Mouse (Mus musculus) thymus, adult 2 months (tissue): ENCODE results near the gene Myocos. TPM values are rescaled to one million over a fixed set of nuclear protein-coding genes. Genes with fewer than 3 reads are reported as not detected.
A peak's percentile ranks its signal among the peaks of the same experiment; 100 is the strongest.

Experiments used
- DNase-seq: peaks from one replicate; pipeline ENCODE4 v3.0.0; 2021
- H3K27ac ChIP-seq: fragments of 200-500 bp; 2 replicates; pipeline ENCODE4 v1.5.1; 2012; ENCODE audit warnings: low read length, control low read depth; ENCODE audit not compliant: control insufficient read depth, insufficient read depth
- H3K27me3 ChIP-seq: fragments of 200-500 bp; 2 replicates; pipeline ENCODE4 v1.6.1; 2012; ENCODE audit warnings: mild to moderate bottlenecking, low read length, moderate library complexity, mixed read lengths; ENCODE audit not compliant: control insufficient read depth, insufficient read depth
- H3K36me3 ChIP-seq: fragments of 200-500 bp; 2 replicates; pipeline ENCODE4 v1.6.1; 2012; ENCODE audit warnings: mild to moderate bottlenecking, low read length, moderate library complexity; ENCODE audit not compliant: control insufficient read depth, insufficient read depth
- H3K4me1 ChIP-seq: fragments of 200-500 bp; replicated peaks from 2 replicates; pipeline ENCODE4 v1.6.1; 2012; ENCODE audit warnings: low read length; ENCODE audit not compliant: control insufficient read depth, insufficient read depth
- H3K4me3 ChIP-seq: fragments of 200-500 bp; 2 replicates; pipeline ENCODE4 v1.5.1; 2012; ENCODE audit warnings: mild to moderate bottlenecking, low read length, control low read depth, moderate library complexity; ENCODE audit not compliant: control insufficient read depth, insufficient read depth
- CTCF ChIP-seq: fragments of 200-500 bp; IDR thresholded peaks from 2 replicates; pipeline ENCODE4 v1.5.1; 2012; ENCODE audit warnings: mild to moderate bottlenecking, control low read depth, low read length, moderate library complexity, borderline replicate concordance; ENCODE audit not compliant: control insufficient read depth, poor library complexity, insufficient read depth; ENCODE audit errors: extremely low read depth
- POLR2A ChIP-seq: fragments of 200-500 bp; IDR thresholded peaks from 2 replicates; pipeline ENCODE4 v1.6.1; 2012; ENCODE audit warnings: mild to moderate bottlenecking, low read length, control low read depth, moderate library complexity; ENCODE audit not compliant: control insufficient read depth, poor library complexity, insufficient read depth; ENCODE audit errors: extremely low read depth
- WGBS: fragments of 180-500 bp; shearing (Covaris S2); methylation state at CpG from one replicate; pipeline ENCODE4 v1.1.7; 2018; 5-methylcytosine and 5-hydroxymethylcytosine counted together
- polyA plus RNA-seq: library from polyadenylated mRNA; depleted of rRNA; stranded (reverse); fragments of >200 nt; gene quantifications from 2 replicates; pipeline ENCODE4 v1.2.3, GENCODE M21; 2012

The Myocos gene
- polyA plus RNA-seq, 1 experiment: 0.19 TPM

DNA sequence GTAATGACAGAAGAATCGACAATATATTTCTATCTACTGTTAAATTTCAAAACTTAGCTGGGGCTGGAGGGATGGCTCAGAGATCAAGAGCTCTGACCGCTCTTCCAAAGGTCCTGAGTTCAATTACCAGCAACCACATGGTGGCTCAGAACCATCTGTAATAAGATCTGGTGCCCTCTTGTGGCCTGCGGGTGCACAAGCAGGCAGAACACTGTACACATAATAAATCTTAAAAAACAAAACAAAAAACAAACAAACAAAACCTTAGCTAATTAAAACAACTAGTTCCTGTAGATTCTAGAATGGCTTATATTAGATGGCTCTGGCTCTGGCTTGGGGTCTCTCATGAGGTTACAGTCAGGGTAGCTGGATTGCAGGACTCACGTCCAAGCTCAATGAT, 37.5 kb downstream of the Myocos start:
- H3K36me3 ChIP-seq: no peaks in the 10 kb centered on the region
- TF ChIP-seq CTCF (no peak), POLR2A (no peak)
- H3K27ac ChIP-seq: no peak overlapping the region
- H3K4me3 ChIP-seq: no peak overlapping the region
- H3K4me1 ChIP-seq: 0 out of 2 replicates have a peak, but pooled peaks cover 2% of the 10 kb centered on the region
- DNase-seq: peak; percentile 16
- WGBS: 77% methylated on average over 4 of the region's 4 CpGs
- H3K27me3 ChIP-seq: no peaks in the 10 kb centered on the region

DNA sequence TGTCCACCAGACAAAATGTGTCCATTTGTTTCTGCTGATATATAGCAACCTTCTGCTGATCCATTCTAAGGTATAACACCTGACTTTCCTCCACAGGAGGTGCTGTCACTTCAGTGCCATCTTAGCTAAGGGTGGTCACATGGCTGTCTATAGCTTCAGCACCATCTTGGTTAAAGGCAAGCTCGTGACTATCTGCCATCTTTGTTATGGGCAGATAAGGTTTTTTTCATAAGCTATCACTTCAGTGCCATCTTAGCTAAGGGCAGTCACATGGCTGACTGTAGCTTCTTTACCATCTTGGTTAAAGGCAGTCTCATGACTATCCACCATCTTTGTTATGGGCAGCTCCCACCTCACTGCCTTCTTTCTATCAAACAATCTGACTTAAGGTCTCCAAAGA, 42.5 kb downstream of the Myocos start:
- Histone ChIP-seq H3K4me3 (no peak overlapping the region), H3K36me3 (no peaks in the 10 kb centered on the region), H3K27ac (no peak overlapping the region), H3K27me3 (no peaks in the 10 kb centered on the region), H3K4me1 (no peaks in the 10 kb centered on the region)
- DNase-seq: no peak
- TF ChIP-seq POLR2A (no peak), CTCF (no peak)
- WGBS: 91% methylated on average over 1 of the region's 1 CpGs

DNA sequence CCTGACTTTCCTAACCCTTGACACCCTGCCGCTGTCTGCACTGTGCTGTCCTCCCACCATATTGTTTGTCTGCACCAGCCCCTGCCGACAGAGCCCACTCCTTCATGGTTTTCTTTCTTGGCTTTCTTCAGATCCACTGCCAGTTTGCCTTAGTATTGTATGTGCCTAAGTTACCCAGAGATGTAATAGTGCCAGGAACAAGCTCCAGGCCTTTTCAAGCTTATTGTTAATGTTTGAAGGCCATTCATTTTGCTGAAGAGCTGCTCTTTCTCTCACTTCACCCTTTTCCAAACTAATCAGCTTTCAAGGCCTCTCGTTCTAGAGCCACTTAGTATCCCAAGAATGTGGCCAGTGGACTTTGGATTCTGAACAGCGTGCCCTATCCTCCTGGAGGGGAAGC, 46.8 kb downstream of the Myocos start:
- Histone ChIP-seq H3K27me3 (no peaks in the 10 kb centered on the region), H3K36me3 (no peaks in the 10 kb centered on the region), H3K4me1 (no peaks in the 10 kb centered on the region), H3K27ac (no peak overlapping the region), H3K4me3 (no peak overlapping the region)
- 94% methylated on average over 4 of the region's 4 CpGs for WGBS
- no peak for DNase-seq
- TF ChIP-seq POLR2A (no peak), CTCF (no peak)

DNA sequence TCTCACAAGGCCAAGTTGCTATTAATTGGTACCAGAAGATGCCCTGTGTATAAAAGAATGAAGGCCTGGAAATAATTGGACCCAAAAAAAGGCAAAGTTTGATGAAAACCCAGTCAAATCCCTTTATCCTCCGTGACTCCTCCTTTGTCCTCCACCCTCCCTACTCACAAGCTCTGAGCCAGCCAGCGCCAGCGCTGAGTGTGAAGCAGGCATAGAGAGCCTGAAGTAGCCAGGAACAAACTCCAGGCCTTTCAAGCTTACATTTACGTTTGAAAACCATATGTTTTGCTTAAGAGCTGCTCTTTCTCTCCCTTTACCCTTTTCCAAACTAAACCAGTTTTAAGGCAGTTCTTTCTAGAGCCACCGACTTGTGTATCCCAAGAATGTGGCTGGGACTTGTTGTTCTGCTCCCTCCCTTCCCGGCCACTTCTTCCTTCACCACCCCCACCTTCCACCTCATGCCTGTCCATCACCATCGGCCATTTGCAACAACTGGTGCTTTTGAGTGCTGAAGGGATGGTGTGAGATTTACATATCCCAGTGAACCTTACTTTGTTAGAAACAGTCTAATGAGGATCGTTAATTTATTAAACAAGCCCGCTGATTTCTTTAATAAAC, 48.3 kb downstream of the Myocos start:
- Histone ChIP-seq H3K4me3 (no peak overlapping the region), H3K36me3 (no peaks in the 10 kb centered on the region), H3K27me3 (no peaks in the 10 kb centered on the region), H3K27ac (no peak overlapping the region), H3K4me1 (no peaks in the 10 kb centered on the region)
- TF ChIP-seq CTCF: no peak
- no peak for TF ChIP-seq POLR2A
- no peak for DNase-seq
- 80% methylated on average over 9 of the region's 9 CpGs for WGBS

DNA sequence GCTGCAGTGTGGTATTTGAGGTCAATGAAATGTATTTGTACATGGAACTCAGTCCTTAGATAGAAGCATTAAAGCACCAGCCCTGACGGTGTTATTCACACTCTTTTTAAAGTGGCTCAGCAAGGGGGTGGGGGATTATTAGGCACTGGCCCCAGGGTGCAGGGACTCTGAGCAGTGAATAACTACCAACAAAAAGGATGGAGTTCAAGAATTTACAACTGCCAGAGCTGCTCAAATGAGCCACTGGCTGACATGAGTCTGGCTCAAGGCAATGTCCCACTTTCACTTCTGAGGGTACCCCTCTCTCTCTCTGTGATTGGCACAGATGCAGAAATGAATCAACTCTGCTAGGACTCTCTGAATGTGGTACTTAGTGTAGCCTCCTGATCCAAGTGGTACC, 49.9 kb downstream of the Myocos start:
- DNase-seq: no peak
- Histone ChIP-seq H3K4me3 (no peak overlapping the region), H3K27ac (no peak overlapping the region), H3K27me3 (no peaks in the 10 kb centered on the region), H3K4me1 (no peaks in the 10 kb centered on the region), H3K36me3 (no peaks in the 10 kb centered on the region)
- WGBS: 83% methylated on average over 1 of the region's 1 CpGs
- TF ChIP-seq CTCF (no peak), POLR2A (no peak)

DNA sequence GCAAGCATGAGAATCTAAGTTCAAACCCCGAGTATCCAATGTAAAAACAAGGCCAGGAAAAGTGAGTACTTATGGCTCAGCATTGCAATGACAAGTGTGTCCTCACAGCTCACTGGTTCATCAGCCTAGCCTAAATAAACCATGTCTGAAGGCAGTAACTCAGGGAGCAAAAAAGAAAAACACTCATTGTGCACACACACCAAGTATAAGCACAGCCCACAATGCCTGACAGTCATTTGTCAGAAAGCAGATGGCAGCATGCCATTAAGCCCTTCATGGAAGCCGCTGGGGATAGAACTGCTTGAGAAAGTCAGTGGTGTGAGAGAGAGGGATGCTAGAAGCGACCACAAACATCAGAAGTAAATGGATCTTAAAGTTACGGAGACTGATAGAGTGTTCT, 56.7 kb downstream of the Myocos start:
- 96% methylated on average over 4 of the region's 4 CpGs for WGBS
- TF ChIP-seq POLR2A: no peak
- TF ChIP-seq CTCF: no peak
- H3K36me3 ChIP-seq: peaks cover 14% of the 10 kb centered on the region
- no peaks in the 10 kb centered on the region for H3K4me1 ChIP-seq
- no peak overlapping the region for H3K27ac ChIP-seq
- H3K4me3 ChIP-seq: no peak overlapping the region
- no peak for DNase-seq
- H3K27me3 ChIP-seq: no peaks in the 10 kb centered on the region

DNA sequence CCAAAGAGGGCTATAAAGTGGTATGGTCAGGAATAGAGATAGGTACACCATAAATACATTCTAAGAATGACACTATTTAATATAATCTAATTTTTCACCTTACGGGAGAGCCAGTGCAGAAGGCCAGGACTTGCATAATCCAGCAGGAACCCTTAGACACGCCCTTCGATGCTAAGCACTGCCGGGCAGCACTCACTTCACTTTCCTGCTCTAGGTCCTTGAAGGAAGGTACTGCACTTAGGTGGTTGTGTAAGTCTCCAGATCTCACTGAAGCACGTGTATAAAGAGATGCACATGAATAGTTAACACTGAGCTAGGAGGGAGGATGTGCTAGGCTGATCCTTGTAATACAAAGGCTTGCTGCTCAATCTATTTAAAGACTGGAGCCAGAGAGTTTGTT, 58.4 kb downstream of the Myocos start:
- no peaks in the 10 kb centered on the region for H3K27me3 ChIP-seq
- no peak for TF ChIP-seq CTCF
- TF ChIP-seq POLR2A: no peak
- DNase-seq: no peak
- WGBS: 96% methylated on average over 5 of the region's 5 CpGs
- H3K27ac ChIP-seq: no peak overlapping the region
- H3K4me3 ChIP-seq: no peak overlapping the region
- H3K36me3 ChIP-seq: peaks cover 18% of the 10 kb centered on the region
- no peaks in the 10 kb centered on the region for H3K4me1 ChIP-seq
